Mouse (Mus musculus): Measurements from ENCODE around the gene Hmg20a.

- no peak for TF ChIP-seq CTCF (IDR thresholded peaks at IDR 0.05; ENCODE audit: low read depth, low read length)
- no peak for TF ChIP-seq POLR2A (IDR thresholded peaks at IDR 0.05; ENCODE audit: extremely low read depth, insufficient read depth, low read length)
Observed at GRCm38 (mm10) chr9:56404619-56405018, 13.8 kb upstream of the Hmg20a start.

All from liver, adult 2 months (tissue).